Mouse (Mus musculus) layer of hippocampus, adult 2 months (tissue): Measurements from ENCODE around the gene Hist1h4d. TPM values are rescaled to one million over a fixed set of nuclear protein-coding genes. Genes with fewer than 3 reads are reported as not detected.

Source experiments
- DNase-seq, 2 experiments: peaks; one replicate each; pipeline ENCODE4 v3.0.0; 2022; ENCODE audit warnings: low spot score in 2 of 2
- H3K27ac ChIP-seq: fragments of 200-600 bp; 2 replicates; pipeline ENCODE4 v1.8.1; 2022
- H3K4me3 ChIP-seq: fragments of 200-600 bp; 2 replicates; pipeline ENCODE4 v1.8.1; 2022; ENCODE audit warnings: mild to moderate bottlenecking
- CTCF ChIP-seq: fragments of 200-600 bp; conservative IDR thresholded peaks from 2 replicates; pipeline ENCODE4 v1.8.1; 2022; ENCODE audit warnings: antibody characterized with exemption, mild to moderate bottlenecking, moderate library complexity
- microRNA-seq, 2 experiments: library from miRNA; unstranded; fragments of <30 nt; microRNA quantifications; one replicate each; pipeline ENCODE4 v1.2.0; 2021
- total RNA-seq, 2 experiments: library from RNA; stranded (reverse); gene quantifications; 2 replicates each; pipeline ENCODE4 v1.2.3; 2021

Gene Hist1h4d
- total RNA-seq, 2 experiments from 2014 or later, result 140 to 146 TPM

- H3K4me3 ChIP-seq, result peak overlapping the region; percentile 76
- no peak for TF ChIP-seq CTCF
- DNase-seq, result no peak
- peak overlapping the region; percentile 99 for H3K27ac ChIP-seq
These were observed 41.6 kb downstream of the Hist1h4d start for GRCm38 (mm10) chr13:23622861-23623450.

GRCm38 (mm10) chr13:23630653-23631052 is 49.3 kb downstream of the Hist1h4d start:
- TF ChIP-seq CTCF, result peak; percentile 73
- DNase-seq, result no peak
- Histone ChIP-seq H3K4me3 (no peak overlapping the region), H3K27ac (no peak overlapping the region)

Small RNA genes within 50 kb of the gene (microRNA-seq; reads per million reads assigned to microRNA genes)
- 0 reads per million in 2 experiments for gene Gm44297
- gene Gm44359, result 0 reads per million in 2 experiments
- 0 reads per million in 2 experiments for gene Gm44394

Other genes with a start within 250 kb of the Hist1h4d start
- 10 to 100 TPM; 28.7 to 33.6 TPM for gene Zfp322a, start 212.4 kb upstream of the Hist1h4d start, total RNA-seq
- 1 to 10 TPM; 7.8 to 9.7 TPM for gene Abt1, start 157.7 kb upstream of the Hist1h4d start, total RNA-seq
- gene Btn1a1, start 115.7 kb upstream of the Hist1h4d start, total RNA-seq, result not detected
- gene Btn2a2, start 92.7 kb upstream of the Hist1h4d start, total RNA-seq, result under 1 TPM; 0.49 to 0.52 TPM
- gene Hist1h4h, start 50.5 kb upstream of the Hist1h4d start, total RNA-seq, result 100 to 1,000 TPM; 333 to 344 TPM
- gene Hist1h2af, start 47.7 kb upstream of the Hist1h4d start, total RNA-seq, result 10 to 100 TPM in 1 of 2 experiments, 1 to 10 TPM in 1; 6.9 to 12.2 TPM
- gene Hist1h3g, start 46.2 kb upstream of the Hist1h4d start, total RNA-seq, result 1 to 10 TPM; 3.6 to 5.5 TPM
- 1 to 10 TPM in 1 of 2 experiments, under 1 TPM in 1; 0.39 to 1.2 TPM for gene Hist1h2bh, start 38.2 kb upstream of the Hist1h4d start, total RNA-seq
- 10 to 100 TPM; 17.7 to 18.3 TPM for gene Hist1h3f, start 37.5 kb upstream of the Hist1h4d start, total RNA-seq
- 100 to 1,000 TPM; 150 to 167 TPM for gene Hist1h4f, start 29.9 kb upstream of the Hist1h4d start, total RNA-seq
- gene Hist1h1d, start 28.3 kb upstream of the Hist1h4d start, total RNA-seq, result 1 to 10 TPM; 4.6 to 5.5 TPM
- gene Hist1h3e, start 19.2 kb upstream of the Hist1h4d start, total RNA-seq, result 10 to 100 TPM; 45.3 to 54.6 TPM
- gene Hist1h2ae, start 10.4 kb upstream of the Hist1h4d start, total RNA-seq, result 1 to 10 TPM; 6.6 to 7.7 TPM
- 10 to 100 TPM; 74.0 to 78.9 TPM for gene Hist1h2bg, start 10.2 kb upstream of the Hist1h4d start, total RNA-seq
- gene Hist1h2bf, start 7.4 kb upstream of the Hist1h4d start, total RNA-seq, result 10 to 100 TPM; 22.8 to 29.6 TPM
- gene Hist1h2ad, start 7.2 kb upstream of the Hist1h4d start, total RNA-seq, result 10 to 100 TPM in 1 of 2 experiments, 1 to 10 TPM in 1; 5.0 to 13.0 TPM
- gene Hist1h3d, start 5.8 kb upstream of the Hist1h4d start, total RNA-seq, result 10 to 100 TPM; 12.1 to 13.0 TPM
- gene Hist1h2be, start 39.5 kb downstream of the Hist1h4d start, total RNA-seq, result 10 to 100 TPM in 1 of 2 experiments, 1 to 10 TPM in 1; 8.8 to 10.1 TPM
- 10 to 100 TPM; 50.6 to 58.1 TPM for gene Hist1h1e, start 41.0 kb downstream of the Hist1h4d start, total RNA-seq
- 1 to 10 TPM; 2.9 to 4.0 TPM for gene Hist1h2ac, start 102.3 kb downstream of the Hist1h4d start, total RNA-seq
- gene Hist1h2bc, start 102.6 kb downstream of the Hist1h4d start, total RNA-seq, result 10 to 100 TPM; 45.1 to 50.2 TPM
- gene Hist1h1t, start 114.2 kb downstream of the Hist1h4d start, total RNA-seq, result not detected
- gene Hist1h4c, start 116.9 kb downstream of the Hist1h4d start, total RNA-seq, result 100 to 1,000 TPM; 108 to 115 TPM
- 1 to 10 TPM; 3.2 to 3.6 TPM for gene Hfe, start 129.3 kb downstream of the Hist1h4d start, total RNA-seq
- gene Hist1h1c, start 157.2 kb downstream of the Hist1h4d start, total RNA-seq, result 10 to 100 TPM; 59.1 to 68.1 TPM
- gene Hist1h3c, start 164.0 kb downstream of the Hist1h4d start, total RNA-seq, result 1 to 10 TPM; 3.6 to 5.9 TPM
- gene Hist1h2bb, start 165.1 kb downstream of the Hist1h4d start, total RNA-seq, result 10 to 100 TPM; 23.0 to 24.7 TPM
- gene Hist1h2ab, start 169.5 kb downstream of the Hist1h4d start, total RNA-seq, result 10 to 100 TPM; 24.4 to 27.3 TPM
- 10 to 100 TPM; 13.6 to 15.0 TPM for gene Hist1h3b, start 170.7 kb downstream of the Hist1h4d start, total RNA-seq
- 10 to 100 TPM; 70.9 to 73.8 TPM for gene Hist1h4b, start 175.4 kb downstream of the Hist1h4d start, total RNA-seq
- gene Hist1h4a, start 179.6 kb downstream of the Hist1h4d start, total RNA-seq, result 10 to 100 TPM; 46.0 to 55.3 TPM
- gene Hist1h3a, start 180.8 kb downstream of the Hist1h4d start, total RNA-seq, result 10 to 100 TPM; 35.0 to 41.6 TPM
- gene Hist1h1a, start 182.1 kb downstream of the Hist1h4d start, total RNA-seq, result 10 to 100 TPM; 18.5 to 18.9 TPM
- gene Trim38, start 188.3 kb downstream of the Hist1h4d start, total RNA-seq, result not detected
- gene Slc17a2, start 225.4 kb downstream of the Hist1h4d start, total RNA-seq, result under 1 TPM in 1 of 2 experiments, not detected in 1; 0.10 TPM